Mouse (Mus musculus): ENCODE data around the gene Kdelc1. TPM values are rescaled to one million over a fixed set of nuclear protein-coding genes. Genes with fewer than 3 reads are reported as not detected.

Gene Kdelc1
- polyA plus RNA-seq, 1 experiment = 11.9 TPM

DNA sequence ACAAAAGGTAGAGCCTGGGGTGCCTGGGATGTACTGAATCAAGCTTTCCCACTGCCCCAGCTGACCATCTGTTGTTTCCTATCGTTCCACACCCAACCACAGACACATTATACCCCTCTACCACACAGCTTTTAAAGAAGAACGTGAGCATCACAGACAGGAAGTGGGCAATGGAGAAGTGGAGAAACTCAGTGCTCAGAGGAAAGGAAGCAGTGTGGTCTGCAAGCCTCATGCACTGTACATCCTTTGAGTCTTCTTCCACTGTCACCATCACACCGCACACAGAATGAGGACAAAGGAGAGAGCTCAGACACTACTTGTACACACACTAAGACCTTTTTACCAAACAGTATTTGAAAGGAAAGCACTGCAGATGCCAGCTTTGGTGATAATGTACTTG lies 3.6 kb upstream of the Kdelc1 start:
- H3K27me3 ChIP-seq (ENCODE audit: control insufficient read depth, insufficient read depth, low read length) = no peaks in the 10 kb centered on the region
- H3K27ac ChIP-seq (ENCODE audit: control insufficient read depth, insufficient read depth, low read length) = peak overlapping the region; percentile 48
- H3K4me3 ChIP-seq (ENCODE audit: control insufficient read depth, insufficient read depth, low read length) = no peak overlapping the region
- DNase-seq = peak; percentile 19
- H3K4me1 ChIP-seq (replicated peaks; ENCODE audit: control insufficient read depth, insufficient read depth, low read length) = peaks cover 13% of the 10 kb centered on the region
- WGBS = 2% methylated on average over 3 of the region's 3 CpGs
- no peaks in the 10 kb centered on the region for H3K36me3 ChIP-seq (ENCODE audit: control insufficient read depth, insufficient read depth, low read length)
- TF ChIP-seq POLR2A (IDR thresholded peaks at IDR 0.05; ENCODE audit: control insufficient read depth, extremely low read depth, insufficient read depth, low read length, poor library complexity) = no peak
- no peak for TF ChIP-seq CTCF (IDR thresholded peaks at IDR 0.05; ENCODE audit: borderline replicate concordance, control insufficient read depth, extremely low read depth, insufficient read depth, low read length, poor library complexity)

GRCm38 (mm10) chr1:44120074-44120406 lies 1.4 kb upstream of the Kdelc1 start:
- H3K36me3 ChIP-seq (ENCODE audit: control insufficient read depth, insufficient read depth, low read length) = no peaks in the 10 kb centered on the region
- H3K27ac ChIP-seq (ENCODE audit: control insufficient read depth, insufficient read depth, low read length) = no peak overlapping the region
- DNase-seq = no peak
- H3K27me3 ChIP-seq (ENCODE audit: control insufficient read depth, insufficient read depth, low read length) = no peaks in the 10 kb centered on the region
- TF ChIP-seq CTCF (IDR thresholded peaks at IDR 0.05; ENCODE audit: borderline replicate concordance, control insufficient read depth, extremely low read depth, insufficient read depth, low read length, poor library complexity) = no peak
- TF ChIP-seq POLR2A (IDR thresholded peaks at IDR 0.05; ENCODE audit: control insufficient read depth, extremely low read depth, insufficient read depth, low read length, poor library complexity) = no peak
- WGBS = 36% methylated on average over 6 of the region's 6 CpGs
- peak overlapping the region; percentile 95 for H3K4me3 ChIP-seq (ENCODE audit: control insufficient read depth, insufficient read depth, low read length)
- peaks cover 13% of the 10 kb centered on the region for H3K4me1 ChIP-seq (replicated peaks; ENCODE audit: control insufficient read depth, insufficient read depth, low read length)

DNA sequence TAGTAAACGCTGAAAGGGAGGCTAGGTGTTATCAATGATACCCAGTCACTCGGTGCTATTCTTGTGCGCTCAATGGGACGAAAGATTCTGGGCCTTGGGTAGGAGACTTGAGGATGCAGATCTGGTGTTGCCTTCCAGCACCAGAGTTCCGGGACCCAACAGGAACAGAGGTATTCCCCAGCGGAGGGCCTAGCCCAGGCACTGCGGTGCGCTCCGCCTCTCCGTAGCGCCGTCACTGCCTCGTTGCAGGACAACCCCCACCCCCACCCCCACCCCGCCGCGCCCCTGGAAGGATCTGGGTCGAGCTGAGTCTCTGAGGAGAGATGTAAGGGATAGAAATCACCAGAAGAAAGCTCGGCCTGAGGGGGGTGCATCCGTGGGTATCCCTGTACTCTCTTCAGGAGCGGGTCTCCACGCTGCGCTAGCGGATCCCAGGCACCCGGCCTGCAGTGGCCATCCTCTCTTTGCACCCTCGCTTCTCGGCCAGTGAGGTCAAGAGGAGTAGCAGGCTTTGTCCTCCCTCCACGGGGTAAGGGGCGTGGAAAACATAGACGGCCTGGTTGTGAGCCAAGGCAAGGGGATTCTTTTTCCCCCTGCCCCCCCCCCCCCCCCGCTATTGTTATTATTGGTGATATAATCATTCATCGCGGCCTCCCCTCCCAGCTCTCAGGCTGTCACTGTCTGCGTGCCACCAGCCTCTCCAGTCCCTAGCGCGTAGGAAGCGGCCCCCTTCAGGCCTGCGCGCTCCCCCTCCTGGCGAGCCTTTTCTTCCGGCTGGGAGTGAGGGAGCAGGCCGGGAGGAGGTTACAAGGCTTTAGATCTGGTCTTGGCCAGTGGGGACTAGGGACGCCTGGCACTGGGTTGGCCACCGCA lies 829 bp upstream of the Kdelc1 start:
- WGBS = under 1% methylated on average over 43 of the region's 43 CpGs
- peak overlapping the region; percentile 56 for H3K27ac ChIP-seq (ENCODE audit: control insufficient read depth, insufficient read depth, low read length)
- H3K36me3 ChIP-seq (ENCODE audit: control insufficient read depth, insufficient read depth, low read length) = no peaks in the 10 kb centered on the region
- DNase-seq = peak; percentile 80
- H3K4me3 ChIP-seq (ENCODE audit: control insufficient read depth, insufficient read depth, low read length) = peak overlapping the region; percentile 95
- H3K4me1 ChIP-seq (replicated peaks; ENCODE audit: control insufficient read depth, insufficient read depth, low read length) = peaks cover 13% of the 10 kb centered on the region
- 0 out of 2 replicates have a peak, but pooled peaks have one; percentile 26 for TF ChIP-seq POLR2A (IDR thresholded peaks at IDR 0.05; ENCODE audit: control insufficient read depth, extremely low read depth, insufficient read depth, low read length, poor library complexity)
- peak; percentile 57; the same call in 1 of the 2 replicates for TF ChIP-seq CTCF (IDR thresholded peaks at IDR 0.05; ENCODE audit: borderline replicate concordance, control insufficient read depth, extremely low read depth, insufficient read depth, low read length, poor library complexity)
- no peaks in the 10 kb centered on the region for H3K27me3 ChIP-seq (ENCODE audit: control insufficient read depth, insufficient read depth, low read length)

DNA sequence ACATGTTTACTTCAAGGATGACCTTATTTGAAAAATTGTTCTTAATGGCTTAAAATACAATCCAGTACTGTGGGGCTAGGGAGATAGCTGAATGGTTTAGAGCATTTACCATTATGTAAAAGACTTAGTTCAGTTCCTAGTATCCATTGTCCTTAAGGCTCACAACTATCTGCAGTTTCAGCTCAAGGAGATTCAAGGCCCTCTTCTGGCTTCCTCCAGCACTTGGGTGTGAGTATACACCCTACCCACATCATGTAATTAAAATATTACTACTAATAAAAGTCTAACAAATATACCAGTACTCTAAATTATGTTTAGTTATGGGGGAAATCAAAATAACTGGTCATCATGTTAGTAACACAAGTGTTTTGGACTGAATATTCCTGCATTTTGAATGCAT lies 1.0 kb downstream of the Kdelc1 start:
- H3K27me3 ChIP-seq (ENCODE audit: control insufficient read depth, insufficient read depth, low read length) = no peaks in the 10 kb centered on the region
- TF ChIP-seq POLR2A (IDR thresholded peaks at IDR 0.05; ENCODE audit: control insufficient read depth, extremely low read depth, insufficient read depth, low read length, poor library complexity) = no peak
- TF ChIP-seq CTCF (IDR thresholded peaks at IDR 0.05; ENCODE audit: borderline replicate concordance, control insufficient read depth, extremely low read depth, insufficient read depth, low read length, poor library complexity) = no peak
- H3K4me3 ChIP-seq (ENCODE audit: control insufficient read depth, insufficient read depth, low read length) = no peak overlapping the region
- no peaks in the 10 kb centered on the region; the same call in 1 of the 2 replicates for H3K36me3 ChIP-seq (ENCODE audit: control insufficient read depth, insufficient read depth, low read length)
- H3K27ac ChIP-seq (ENCODE audit: control insufficient read depth, insufficient read depth, low read length) = no peak overlapping the region
- DNase-seq = no peak
- H3K4me1 ChIP-seq (replicated peaks; ENCODE audit: control insufficient read depth, insufficient read depth, low read length) = peaks cover 11% of the 10 kb centered on the region

- Histone ChIP-seq H3K27ac (ENCODE audit: control insufficient read depth, insufficient read depth, low read length) (no peak overlapping the region), H3K36me3 (ENCODE audit: control insufficient read depth, insufficient read depth, low read length) (no peaks in the 10 kb centered on the region), H3K4me3 (ENCODE audit: control insufficient read depth, insufficient read depth, low read length) (no peak overlapping the region), H3K27me3 (ENCODE audit: control insufficient read depth, insufficient read depth, low read length) (no peaks in the 10 kb centered on the region), H3K4me1 (replicated peaks; ENCODE audit: control insufficient read depth, insufficient read depth, low read length) (peaks cover 3% of the 10 kb centered on the region)
- TF ChIP-seq CTCF (IDR thresholded peaks at IDR 0.05; ENCODE audit: borderline replicate concordance, control insufficient read depth, extremely low read depth, insufficient read depth, low read length, poor library complexity) (no peak), POLR2A (IDR thresholded peaks at IDR 0.05; ENCODE audit: control insufficient read depth, extremely low read depth, insufficient read depth, low read length, poor library complexity) (no peak)
- DNase-seq = no peak
- WGBS = 33% methylated on average over 5 of the region's 5 CpGs
Measured at GRCm38 (mm10) chr1:44102939-44103338, 15.7 kb downstream of the Kdelc1 start.

GRCm38 (mm10) chr1:44102259-44102717 lies 16.3 kb downstream of the Kdelc1 start, which contains the start of gene Tex30:
Gene Tex30, minus strand, starts transcription at chr1:44102441.
- Histone ChIP-seq H3K36me3 (ENCODE audit: control insufficient read depth, insufficient read depth, low read length) (no peaks in the 10 kb centered on the region), H3K27ac (ENCODE audit: control insufficient read depth, insufficient read depth, low read length) (peak within 1 kb of the TSS; percentile 64), H3K4me3 (ENCODE audit: control insufficient read depth, insufficient read depth, low read length) (peak within 1 kb of the TSS; percentile 74), H3K4me1 (replicated peaks; ENCODE audit: control insufficient read depth, insufficient read depth, low read length) (peaks cover 3% of the 10 kb centered on the region), H3K27me3 (ENCODE audit: control insufficient read depth, insufficient read depth, low read length) (no peaks in the 10 kb centered on the region)
- no peak for TF ChIP-seq CTCF (IDR thresholded peaks at IDR 0.05; ENCODE audit: borderline replicate concordance, control insufficient read depth, extremely low read depth, insufficient read depth, low read length, poor library complexity)
- peak; percentile 87 for TF ChIP-seq POLR2A (IDR thresholded peaks at IDR 0.05; ENCODE audit: control insufficient read depth, extremely low read depth, insufficient read depth, low read length, poor library complexity)
- under 1% methylated on average over 55 of the region's 55 CpGs for WGBS
- DNase-seq = peak; percentile 93
